Mouse (Mus musculus) testis, adult 2 months (tissue): ENCODE results near the gene Zdhhc21.

Experiments used
- CTCF ChIP-seq: fragments of 200-500 bp; IDR thresholded peaks from 2 replicates; pipeline ENCODE4 v1.5.1; 2012; ENCODE audit warnings: low read depth, mild to moderate bottlenecking, inconsistent platforms, low read length, moderate library complexity; ENCODE audit not compliant: control insufficient read depth, insufficient read depth, insufficient replicate concordance
- POLR2A ChIP-seq: fragments of 200-500 bp; IDR thresholded peaks from 2 replicates; pipeline ENCODE4 v1.6.1; 2012; ENCODE audit warnings: low read depth, mild to moderate bottlenecking, inconsistent platforms, low read length, moderate library complexity; ENCODE audit not compliant: control insufficient read depth

GRCm38 (mm10) chr4:82856986-82857385, 2.8 kb downstream of the Zdhhc21 start:
- TF ChIP-seq CTCF (no peak), POLR2A (no peak)
